Mouse (Mus musculus) midbrain, embryonic 13.5 days (tissue): ENCODE data around the gene Phf20. TPM values are rescaled to one million over a fixed set of nuclear protein-coding genes. Genes with fewer than 3 reads are reported as not detected.

Source experiments
- ATAC-seq: fragments of 200-750 bp; cut with Nextera tagmentation; 2 replicates; pipeline ENCODE4 v1.8.0; 2017; ENCODE audit warnings: mild to moderate bottlenecking, moderate TSS enrichment, moderate library complexity
- H3K27ac ChIP-seq: fragments of 300-500 bp; sonication (generic); 2 replicates; pipeline ENCODE4 v1.5.1; 2015; ENCODE audit warnings: inconsistent platforms, mild to moderate bottlenecking, moderate library complexity
- H3K27me3 ChIP-seq: fragments of 300-500 bp; sonication (generic); 2 replicates; pipeline ENCODE4 v1.6.1; 2015; ENCODE audit warnings: mild to moderate bottlenecking, inconsistent platforms
- H3K36me3 ChIP-seq: fragments of 300-500 bp; sonication (generic); 2 replicates; pipeline ENCODE4 v1.6.1; 2015; ENCODE audit warnings: mild to moderate bottlenecking, inconsistent platforms
- H3K4me1 ChIP-seq: fragments of 300-500 bp; sonication (generic); replicated peaks from 2 replicates; pipeline ENCODE4 v1.6.1; 2015; ENCODE audit warnings: inconsistent platforms
- H3K4me2 ChIP-seq: fragments of 300-500 bp; sonication (generic); replicated peaks from 2 replicates; pipeline ENCODE4 v1.6.1; 2015; ENCODE audit warnings: moderate library complexity, mild to moderate bottlenecking, inconsistent platforms
- H3K4me3 ChIP-seq: fragments of 300-500 bp; sonication (generic); replicated peaks from 2 replicates; pipeline ENCODE4 v1.5.1; 2015; ENCODE audit warnings: mild to moderate bottlenecking, inconsistent platforms
- H3K9ac ChIP-seq: fragments of 300-500 bp; sonication (generic); replicated peaks from 2 replicates; pipeline ENCODE4 v1.6.1; 2015; ENCODE audit warnings: mild to moderate bottlenecking, inconsistent platforms
- H3K9me3 ChIP-seq: fragments of 300-500 bp; sonication (generic); 2 replicates; pipeline ENCODE4 v1.6.1; 2016; ENCODE audit warnings: mild to moderate bottlenecking, inconsistent platforms
- WGBS: fragments of 180-500 bp; shearing (Covaris S2); methylation state at CpG from one replicate; pipeline ENCODE4 v1.1.7; 2015; 5-methylcytosine and 5-hydroxymethylcytosine counted together
- polyA plus RNA-seq: library from polyadenylated mRNA; unstranded; fragments of >200 nt; fragmentation: Nextera tagmentation; extraction: Ambion mirVana; gene quantifications from 2 replicates; pipeline ENCODE4 v1.2.1, GENCODE M21; 2015

Phf20 gene
- polyA plus RNA-seq, 1 experiment from 2014 or later = 111 TPM

DNA sequence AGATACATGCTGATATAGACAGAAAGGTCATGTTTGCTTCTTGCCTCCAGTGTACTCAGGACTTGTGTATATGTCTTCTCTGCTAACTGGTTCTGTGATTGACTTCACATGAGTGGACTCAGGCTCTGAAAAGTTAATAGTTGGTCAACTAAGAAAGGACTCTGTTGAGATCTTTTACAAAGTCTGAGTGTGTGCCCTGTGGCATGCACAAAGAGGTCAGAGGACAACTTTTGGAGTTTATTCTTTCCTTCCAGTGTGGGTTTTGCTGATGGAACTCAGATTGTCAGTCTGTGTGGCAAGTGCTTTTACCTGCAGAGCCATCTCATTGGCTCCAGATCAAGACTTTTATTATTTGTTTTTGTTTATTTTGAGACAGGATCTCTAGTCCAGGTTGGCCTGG, 54.5 kb downstream of the Phf20 start:
- Histone ChIP-seq H3K9me3 (no peaks in the 10 kb centered on the region), H3K36me3 (peaks cover 52% of the 10 kb centered on the region), H3K27ac (no peak overlapping the region), H3K9ac (no peak overlapping the region), H3K4me1 (no peaks in the 10 kb centered on the region), H3K4me3 (no peak overlapping the region), H3K4me2 (no peak overlapping the region), H3K27me3 (no peaks in the 10 kb centered on the region)
- no peak for ATAC-seq

GRCm38 (mm10) chr2:156251291-156251690, 55.0 kb downstream of the Phf20 start:
- no peaks in the 10 kb centered on the region for H3K27me3 ChIP-seq

GRCm38 (mm10) chr2:156257051-156257450, 60.8 kb downstream of the Phf20 start:
- peak overlapping the region; percentile 49; the same call in 1 of the 2 replicates for H3K27ac ChIP-seq

More at GRCm38 (mm10) chr2:156251291-156251690, 55.0 kb downstream of the Phf20 start:
- Histone ChIP-seq H3K9ac (no peak overlapping the region), H3K4me1 (no peaks in the 10 kb centered on the region), H3K4me3 (no peak overlapping the region), H3K27ac (no peak overlapping the region), H3K9me3 (no peaks in the 10 kb centered on the region), H3K4me2 (no peak overlapping the region), H3K36me3 (peaks cover 52% of the 10 kb centered on the region)
- WGBS = 96% methylated on average over 1 of the region's 1 CpGs
- no peak for ATAC-seq

GRCm38 (mm10) chr2:156257922-156258761, 61.9 kb downstream of the Phf20 start:
- no peak overlapping the region for H3K4me3 ChIP-seq
- H3K9me3 ChIP-seq = no peaks in the 10 kb centered on the region
- WGBS = 90% methylated on average over 11 of the region's 11 CpGs
- no peaks in the 10 kb centered on the region for H3K27me3 ChIP-seq
- H3K27ac ChIP-seq = no peak overlapping the region
- H3K36me3 ChIP-seq = peaks cover 55% of the 10 kb centered on the region
- no peak overlapping the region for H3K4me2 ChIP-seq
- peaks cover 8% of the 10 kb centered on the region for H3K4me1 ChIP-seq
- H3K9ac ChIP-seq = no peak overlapping the region
- no peak for ATAC-seq

More at GRCm38 (mm10) chr2:156257051-156257450, 60.8 kb downstream of the Phf20 start:
- no peak overlapping the region for H3K9ac ChIP-seq
- H3K4me2 ChIP-seq = no peak overlapping the region
- no peak overlapping the region for H3K4me3 ChIP-seq
- H3K27me3 ChIP-seq = no peaks in the 10 kb centered on the region
- peaks cover 8% of the 10 kb centered on the region for H3K4me1 ChIP-seq
- no peaks in the 10 kb centered on the region for H3K9me3 ChIP-seq
- peaks cover 63% of the 10 kb centered on the region for H3K36me3 ChIP-seq
- no peak for ATAC-seq
- WGBS = 54% methylated on average over 2 of the region's 2 CpGs

DNA sequence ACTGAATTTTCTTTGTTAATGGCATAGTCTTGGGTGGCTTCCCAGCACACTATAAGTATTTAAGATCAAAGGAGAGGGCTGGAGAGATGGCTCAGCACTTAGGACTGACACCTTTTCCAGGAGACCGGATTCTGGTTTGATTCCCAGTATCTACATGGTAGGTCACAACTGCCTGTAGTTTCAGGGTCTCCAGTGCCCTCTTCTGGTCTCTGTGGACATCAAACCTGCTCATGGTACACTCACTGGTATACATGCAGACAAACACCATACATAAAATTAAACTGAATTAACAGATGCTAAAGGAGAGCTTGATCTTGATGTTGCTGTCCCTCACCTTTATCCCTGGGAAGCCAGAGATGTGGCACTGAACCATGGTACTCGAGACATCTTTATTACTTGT, 64.7 kb downstream of the Phf20 start:
- Histone ChIP-seq H3K4me2 (no peak overlapping the region), H3K27ac (no peak overlapping the region), H3K9me3 (no peaks in the 10 kb centered on the region), H3K4me1 (peaks cover 8% of the 10 kb centered on the region), H3K9ac (no peak overlapping the region), H3K4me3 (no peak overlapping the region), H3K36me3 (peaks cover 47% of the 10 kb centered on the region), H3K27me3 (no peaks in the 10 kb centered on the region)
- 93% methylated on average over 2 of the region's 2 CpGs for WGBS
- no peak for ATAC-seq

DNA sequence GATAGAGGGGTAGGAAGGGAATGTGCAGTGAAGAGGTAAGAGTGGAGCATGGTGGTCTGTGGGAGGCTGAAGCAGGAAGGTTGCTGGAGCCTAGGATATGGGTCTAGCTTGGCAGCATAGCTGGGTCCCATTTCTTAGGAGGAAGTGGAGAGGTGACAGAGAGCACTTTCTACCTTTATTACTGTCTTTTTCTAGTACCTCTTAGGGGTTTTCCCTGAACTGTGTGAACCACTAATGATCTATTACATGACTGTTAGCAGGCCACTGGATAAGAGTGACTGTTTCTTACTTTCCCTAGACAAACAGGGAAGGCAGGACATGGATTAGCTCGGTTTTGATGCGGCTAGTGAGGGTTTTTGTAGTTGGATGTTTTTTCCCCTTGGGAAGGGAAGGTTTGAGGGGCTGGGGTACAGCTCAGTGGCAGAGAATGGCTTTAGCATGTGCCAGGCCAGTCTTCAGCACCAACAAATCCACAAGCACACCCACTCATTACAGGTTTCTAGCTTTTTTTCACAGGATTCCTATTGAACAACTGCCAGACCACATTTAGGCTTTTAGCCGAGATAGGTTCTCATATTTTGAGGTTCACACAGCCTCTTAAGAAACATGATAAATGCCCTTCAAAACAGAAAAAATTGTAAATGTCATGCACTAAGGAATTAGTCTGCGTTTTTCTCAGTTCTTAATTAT, 67.1 kb downstream of the Phf20 start:
- no peak overlapping the region for H3K4me2 ChIP-seq
- no peaks in the 10 kb centered on the region for H3K9me3 ChIP-seq
- H3K9ac ChIP-seq = no peak overlapping the region
- H3K27me3 ChIP-seq = no peaks in the 10 kb centered on the region
- ATAC-seq = no peak
- 91% methylated on average over 4 of the region's 4 CpGs for WGBS
- H3K36me3 ChIP-seq = peaks cover 48% of the 10 kb centered on the region
- no peaks in the 10 kb centered on the region for H3K4me1 ChIP-seq
- no peak overlapping the region for H3K27ac ChIP-seq
- H3K4me3 ChIP-seq = no peak overlapping the region

- Histone ChIP-seq H3K36me3 (peaks cover 39% of the 10 kb centered on the region), H3K9me3 (no peaks in the 10 kb centered on the region), H3K4me1 (no peaks in the 10 kb centered on the region), H3K4me2 (no peak overlapping the region), H3K9ac (no peak overlapping the region), H3K27ac (no peak overlapping the region), H3K4me3 (no peak overlapping the region), H3K27me3 (no peaks in the 10 kb centered on the region)
- 94% methylated on average over 9 of the region's 9 CpGs for WGBS
- no peak for ATAC-seq
Measured at GRCm38 (mm10) chr2:156267636-156268035, 71.4 kb downstream of the Phf20 start.

DNA sequence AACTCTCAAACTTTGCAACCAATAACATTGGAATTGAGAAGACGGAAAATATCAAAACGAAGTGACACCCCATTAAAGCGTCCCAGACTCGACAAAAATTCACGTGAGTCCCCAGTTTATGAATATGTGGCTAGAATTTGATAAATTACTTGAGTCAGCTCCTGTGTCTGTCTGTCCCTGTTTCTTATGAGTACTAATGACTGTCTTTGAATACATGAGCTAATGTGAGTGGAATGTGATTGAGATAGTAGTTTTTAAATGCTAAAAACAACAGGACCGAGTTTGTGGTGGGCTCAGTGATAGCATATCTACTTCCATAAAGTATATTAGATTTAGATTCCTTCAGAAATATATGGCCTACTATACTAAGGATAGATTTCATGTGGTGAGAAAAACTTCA, 76.3 kb downstream of the Phf20 start:
- no peaks in the 10 kb centered on the region for H3K4me1 ChIP-seq
- H3K27me3 ChIP-seq = no peaks in the 10 kb centered on the region
- no peak overlapping the region for H3K4me2 ChIP-seq
- no peak overlapping the region for H3K27ac ChIP-seq
- 97% methylated on average over 6 of the region's 6 CpGs for WGBS
- H3K9me3 ChIP-seq = no peaks in the 10 kb centered on the region
- no peak overlapping the region for H3K4me3 ChIP-seq
- no peak overlapping the region for H3K9ac ChIP-seq
- no peak for ATAC-seq
- H3K36me3 ChIP-seq = peaks cover 45% of the 10 kb centered on the region

GRCm38 (mm10) chr2:156278226-156279017, 82.2 kb downstream of the Phf20 start:
- ATAC-seq = peak; percentile 68
- no peak overlapping the region for H3K9ac ChIP-seq
- 74% methylated on average over 4 of the region's 4 CpGs for WGBS

GRCm38 (mm10) chr2:156281227-156281626, 85.0 kb downstream of the Phf20 start:
- Histone ChIP-seq H3K4me1 (no peaks in the 10 kb centered on the region), H3K27me3 (no peaks in the 10 kb centered on the region), H3K4me3 (no peak overlapping the region), H3K4me2 (no peak overlapping the region), H3K9me3 (no peaks in the 10 kb centered on the region), H3K36me3 (peaks cover 16% of the 10 kb centered on the region), H3K9ac (no peak overlapping the region), H3K27ac (no peak overlapping the region)
- no peak for ATAC-seq
- WGBS = 86% methylated on average over 4 of the region's 4 CpGs

More at GRCm38 (mm10) chr2:156278226-156279017, 82.2 kb downstream of the Phf20 start:
- Histone ChIP-seq H3K27ac (no peak overlapping the region), H3K4me1 (no peaks in the 10 kb centered on the region), H3K27me3 (no peaks in the 10 kb centered on the region), H3K4me2 (no peak overlapping the region), H3K9me3 (no peaks in the 10 kb centered on the region), H3K4me3 (no peak overlapping the region), H3K36me3 (peaks cover 23% of the 10 kb centered on the region)

- no peak overlapping the region for H3K27ac ChIP-seq
- ATAC-seq = no peak
- H3K4me1 ChIP-seq = no peaks in the 10 kb centered on the region
- no peak overlapping the region for H3K4me2 ChIP-seq
- H3K9me3 ChIP-seq = no peaks in the 10 kb centered on the region
- no peak overlapping the region for H3K9ac ChIP-seq
- peaks cover 37% of the 10 kb centered on the region for H3K36me3 ChIP-seq
- H3K27me3 ChIP-seq = no peaks in the 10 kb centered on the region
- WGBS = 60% methylated on average over 2 of the region's 2 CpGs
- H3K4me3 ChIP-seq = no peak overlapping the region
Measured at GRCm38 (mm10) chr2:156285161-156285560, 88.9 kb downstream of the Phf20 start.

DNA sequence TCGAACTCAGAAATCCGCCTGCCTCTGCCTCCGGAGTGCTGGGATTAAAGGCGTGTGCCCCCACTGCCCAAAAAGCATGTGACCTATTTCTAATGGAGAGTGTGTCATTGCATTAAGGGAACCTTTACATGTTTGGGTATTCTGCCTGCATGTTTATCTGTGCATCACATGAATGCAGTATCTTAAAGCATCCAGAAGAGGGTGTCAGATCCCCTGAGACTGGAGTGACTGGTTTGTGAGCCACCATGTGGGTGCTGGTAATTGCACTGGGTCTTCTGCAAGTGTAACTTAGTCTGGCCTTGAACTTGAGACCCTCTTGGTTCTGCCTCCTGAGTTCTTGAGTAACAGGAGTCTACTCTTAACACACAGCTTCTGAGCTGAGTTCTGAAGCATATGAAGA, 90.5 kb downstream of the Phf20 start:
- no peak overlapping the region for H3K4me3 ChIP-seq
- H3K9ac ChIP-seq = no peak overlapping the region
- H3K9me3 ChIP-seq = no peaks in the 10 kb centered on the region
- no peak for ATAC-seq
- H3K27me3 ChIP-seq = no peaks in the 10 kb centered on the region
- H3K36me3 ChIP-seq = peaks cover 49% of the 10 kb centered on the region
- no peak overlapping the region for H3K27ac ChIP-seq
- no peak overlapping the region for H3K4me2 ChIP-seq
- WGBS = 95% methylated on average over 4 of the region's 4 CpGs
- H3K4me1 ChIP-seq = no peaks in the 10 kb centered on the region
